Mouse (Mus musculus) neural tube, embryonic 11.5 days (tissue): Measurements from ENCODE around the gene Maged2. TPM values are rescaled to one million over a fixed set of nuclear protein-coding genes. Genes with fewer than 3 reads are reported as not detected.
"Not testable (repeated sequence)": the region's sequence is repeated elsewhere in the genome, so short reads cannot be mapped to it uniquely, and the experiment has no call there.

Source experiments
- ATAC-seq: fragments of 200-750 bp; cut with Nextera tagmentation; 2 replicates; pipeline ENCODE4 v1.8.0; 2017; ENCODE audit warnings: moderate number of reproducible peaks, mild to moderate bottlenecking, moderate TSS enrichment, moderate library complexity; ENCODE audit not compliant: insufficient read depth, low FRiP score, low TSS enrichment
- DNase-seq: peaks from one replicate; pipeline ENCODE4 v3.0.0-alpha.2; 2015; ENCODE audit warnings: low spot score
- H3K27ac ChIP-seq: fragments of 300-500 bp; sonication (generic); 2 replicates; pipeline ENCODE4 v1.5.1; 2014; ENCODE audit warnings: low read depth, mild to moderate bottlenecking, low read length
- H3K27me3 ChIP-seq: fragments of 300-500 bp; sonication (generic); 2 replicates; pipeline ENCODE4 v1.6.1; 2014; ENCODE audit warnings: mild to moderate bottlenecking, low read length, mixed read lengths; ENCODE audit not compliant: control insufficient read depth, insufficient read depth
- H3K36me3 ChIP-seq: fragments of 300-500 bp; sonication (generic); 2 replicates; pipeline ENCODE4 v1.6.1; 2014; ENCODE audit warnings: mild to moderate bottlenecking, low read length, moderate library complexity, mixed read lengths; ENCODE audit not compliant: control insufficient read depth, insufficient read depth
- H3K4me1 ChIP-seq: fragments of 300-500 bp; sonication (generic); 2 replicates; pipeline ENCODE4 v1.6.1; 2014; ENCODE audit warnings: low read length, mixed read lengths; ENCODE audit not compliant: control insufficient read depth, insufficient read depth
- H3K4me2 ChIP-seq: fragments of 300-500 bp; sonication (generic); 2 replicates; pipeline ENCODE4 v1.6.1; 2014; ENCODE audit warnings: low read depth, mild to moderate bottlenecking, moderate library complexity
- H3K4me3 ChIP-seq: fragments of 300-500 bp; sonication (generic); 2 replicates; pipeline ENCODE4 v1.5.1; 2014; ENCODE audit warnings: low read depth, low read length
- H3K9ac ChIP-seq: fragments of 300-500 bp; sonication (generic); 2 replicates; pipeline ENCODE4 v1.6.1; 2014; ENCODE audit warnings: mild to moderate bottlenecking, low read length
- H3K9me3 ChIP-seq: fragments of 300-500 bp; sonication (generic); 2 replicates; pipeline ENCODE4 v1.6.1; 2016; ENCODE audit warnings: low read length; ENCODE audit not compliant: control insufficient read depth
- WGBS: fragments of 180-500 bp; shearing (Covaris S2); extraction: QIAGEN DNeasy Blood & Tissue Kit; methylation state at CpG from one replicate; pipeline ENCODE4 v1.1.7; 2014; 5-methylcytosine and 5-hydroxymethylcytosine counted together
- polyA plus RNA-seq: library from polyadenylated mRNA; unstranded; fragments of >200 nt; fragmentation: Nextera tagmentation; extraction: Ambion mirVana; gene quantifications from 2 replicates; pipeline ENCODE4 v1.2.1, GENCODE M21; 2014

Gene Maged2
- polyA plus RNA-seq, 1 experiment from 2014 or later = 381 TPM

GRCm38 (mm10) chrX:150812787-150813298, 1.3 kb downstream of the Maged2 start:
- Histone ChIP-seq H3K9ac (peak overlapping the region; percentile 42), H3K9me3 (no peaks in the 10 kb centered on the region), H3K27me3 (no peaks in the 10 kb centered on the region), H3K4me3 (peak overlapping the region; percentile 46), H3K4me1 (no peaks in the 10 kb centered on the region), H3K27ac (no peak overlapping the region), H3K36me3 (peaks cover 2% of the 10 kb centered on the region), H3K4me2 (peak overlapping the region; percentile 49)
- DNase-seq = peak; percentile 88
- ATAC-seq = peak; percentile 95
- 12% methylated on average over 24 of the region's 24 CpGs for WGBS

DNA sequence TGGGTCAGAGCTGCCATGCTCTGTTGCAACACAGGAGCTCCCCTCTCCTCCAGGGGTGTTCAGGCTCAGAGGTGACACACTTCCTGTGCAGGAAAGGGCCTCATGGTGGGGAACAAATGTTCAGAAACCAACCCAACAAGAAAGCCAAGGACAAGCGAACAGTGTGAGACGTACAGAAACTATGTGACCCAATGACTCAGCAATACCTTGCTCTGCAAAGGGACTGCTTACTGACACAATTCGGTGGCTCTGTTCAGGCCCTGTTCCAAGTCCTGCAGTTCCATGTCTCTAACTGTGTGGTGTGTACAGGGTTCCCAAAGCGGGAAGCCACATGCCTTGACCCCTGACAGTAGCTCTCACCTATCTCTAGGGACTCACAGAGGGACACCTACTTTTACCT, 13.2 kb downstream of the Maged2 start:
- not testable (repeated sequence) for H3K36me3 ChIP-seq, H3K4me3 ChIP-seq, H3K4me2 ChIP-seq, H3K27ac ChIP-seq, ATAC-seq, H3K4me1 ChIP-seq, H3K9me3 ChIP-seq, DNase-seq, H3K27me3 ChIP-seq, H3K9ac ChIP-seq
- WGBS = 86% methylated on average over 1 of the region's 4 CpGs

GRCm38 (mm10) chrX:150798493-150799177, 15.5 kb downstream of the Maged2 start:
- ATAC-seq = peak; percentile 63; the same call in 1 of the 2 replicates
- not testable (repeated sequence) for H3K27me3 ChIP-seq
- WGBS = 76% methylated on average over 4 of the region's 10 CpGs

More at GRCm38 (mm10) chrX:150798493-150799177, 15.5 kb downstream of the Maged2 start:
- H3K4me1 ChIP-seq, DNase-seq, H3K4me2 ChIP-seq, H3K27ac ChIP-seq, H3K9me3 ChIP-seq, H3K9ac ChIP-seq, H3K36me3 ChIP-seq, H3K4me3 ChIP-seq: not testable (repeated sequence)

Other genes with a start within 250 kb of the Maged2 start
- 6.6 and 8.0 TPM in 2 replicates for gene Pfkfb1, start 226.1 kb downstream of the Maged2 start, polyA plus RNA-seq
- gene Apex2, start 224.5 kb downstream of the Maged2 start, polyA plus RNA-seq = 27.1 and 27.3 TPM in 2 replicates
- 48.0 and 55.2 TPM in 2 replicates for gene Tro, start 156.8 kb downstream of the Maged2 start, polyA plus RNA-seq
- 44.3 and 49.8 TPM in 2 replicates for gene Gnl3l, start 203.0 kb upstream of the Maged2 start, polyA plus RNA-seq
- 10.8 and 11.5 TPM in 2 replicates for gene Fgd1, start 231.8 kb upstream of the Maged2 start, polyA plus RNA-seq